Mouse (Mus musculus) C2C12 (cell line): ENCODE results near the gene Ano10.

ENCODE experiments used
- CEBPB ChIP-seq: IDR thresholded peaks from one replicate; pipeline ENCODE4 v1.6.1; 2011; ENCODE audit warnings: low read depth, mild to moderate bottlenecking, control low read depth, moderate library complexity
- CTCF ChIP-seq: IDR thresholded peaks from one replicate; pipeline ENCODE4 v1.5.1; 2011; ENCODE audit not compliant: control insufficient read depth, insufficient read depth, insufficient read length
- FOSL1 ChIP-seq: IDR thresholded peaks from one replicate; pipeline ENCODE4 v1.8.0; 2011; ENCODE audit warnings: mild to moderate bottlenecking, low read length; ENCODE audit not compliant: poor library complexity, insufficient read depth, severe bottlenecking
- MAX ChIP-seq: IDR thresholded peaks from one replicate; pipeline ENCODE4 v1.6.1; 2011; ENCODE audit warnings: mild to moderate bottlenecking, control low read depth
- MYOD1 ChIP-seq: IDR thresholded peaks from one replicate; pipeline ENCODE4 v1.6.1; 2011; ENCODE audit warnings: low read depth; ENCODE audit not compliant: control insufficient read depth, insufficient read length
- MYOG ChIP-seq: IDR thresholded peaks from one replicate; pipeline ENCODE4 v1.6.1; 2011; ENCODE audit not compliant: control insufficient read depth, insufficient read length; ENCODE audit errors: extremely low read depth
- USF1 ChIP-seq: IDR thresholded peaks from one replicate; pipeline ENCODE4 v1.6.1; 2011; ENCODE audit warnings: low read depth, mild to moderate bottlenecking, control low read depth, moderate library complexity

DNA sequence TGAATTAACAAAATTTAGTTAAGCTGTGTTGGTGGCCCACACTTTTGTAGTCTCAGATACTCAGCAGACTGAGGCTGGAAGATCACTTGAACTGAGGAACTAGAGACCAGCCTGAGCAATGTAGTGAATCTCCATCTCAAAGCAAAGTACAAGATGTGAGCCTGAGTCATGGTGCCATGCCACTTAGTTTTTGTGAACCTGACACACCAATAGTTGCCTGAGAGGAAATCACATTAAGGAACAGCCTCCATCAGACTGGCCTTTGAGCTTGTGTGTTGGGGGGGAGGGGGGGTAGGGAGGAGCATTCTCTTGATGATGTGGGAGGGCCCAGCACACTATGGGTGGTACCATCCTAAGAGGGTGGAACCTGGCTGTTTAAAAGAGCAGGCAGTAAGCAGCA, 1.2 kb upstream of the Ano10 start:
- no peak for TF ChIP-seq FOSL1
- TF ChIP-seq CTCF, result no peak
- no peak for TF ChIP-seq MAX
- TF ChIP-seq MYOG, result no peak
- TF ChIP-seq USF1, result no peak
- no peak for TF ChIP-seq CEBPB
- no peak for TF ChIP-seq MYOD1
